Mouse (Mus musculus) c-Kit-negative CD71-positive TER-119-positive erythroid progenitor cells, embryonic 14.5 days (primary cell): ENCODE results near the gene Lag3.
A peak's percentile ranks its signal among the peaks of the same experiment; 100 is the strongest.

Experiments
- DNase-seq: peaks from one replicate; pipeline ENCODE4 v3.0.0-alpha.2; 2013; ENCODE audit warnings: low read depth, low spot score

The Lag3 gene

DNA sequence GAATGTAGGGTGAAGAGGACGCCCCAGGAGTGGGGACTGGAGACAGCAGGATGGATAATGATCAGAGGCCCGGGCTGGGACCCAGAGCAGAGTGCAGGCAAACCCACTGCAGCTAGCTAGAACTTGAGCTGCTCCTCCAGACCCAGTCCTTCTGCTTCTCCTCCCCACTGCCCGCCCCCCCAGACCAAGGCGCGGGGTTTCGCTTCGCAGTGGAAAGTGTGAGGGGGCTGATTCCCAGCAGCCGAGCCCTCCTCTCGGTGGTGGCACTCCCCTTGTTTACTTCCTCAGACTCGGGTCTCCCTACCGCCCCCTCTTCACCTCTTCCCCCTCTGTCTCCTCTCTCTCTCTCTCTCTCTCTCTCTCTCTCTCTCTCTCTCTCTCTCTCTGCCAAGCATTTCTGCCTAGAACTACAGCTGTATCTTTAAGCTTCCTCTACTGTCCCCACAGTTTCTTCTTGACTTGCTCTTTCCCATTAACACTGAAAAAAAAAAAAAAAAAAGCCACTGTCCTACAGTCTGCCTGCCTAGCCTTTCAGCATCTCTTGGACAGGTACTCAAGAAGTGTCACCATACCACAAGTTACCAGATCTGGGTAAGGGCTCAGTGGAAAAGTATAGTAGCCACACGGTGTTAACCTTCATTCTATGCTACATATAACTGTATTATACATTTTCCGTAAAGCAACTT lies at the start of gene Lag3:
Gene Lag3 (minus strand): TSS at position 173 of the 686 bp plus-strand sequence.
- DNase-seq = no peak

DNA sequence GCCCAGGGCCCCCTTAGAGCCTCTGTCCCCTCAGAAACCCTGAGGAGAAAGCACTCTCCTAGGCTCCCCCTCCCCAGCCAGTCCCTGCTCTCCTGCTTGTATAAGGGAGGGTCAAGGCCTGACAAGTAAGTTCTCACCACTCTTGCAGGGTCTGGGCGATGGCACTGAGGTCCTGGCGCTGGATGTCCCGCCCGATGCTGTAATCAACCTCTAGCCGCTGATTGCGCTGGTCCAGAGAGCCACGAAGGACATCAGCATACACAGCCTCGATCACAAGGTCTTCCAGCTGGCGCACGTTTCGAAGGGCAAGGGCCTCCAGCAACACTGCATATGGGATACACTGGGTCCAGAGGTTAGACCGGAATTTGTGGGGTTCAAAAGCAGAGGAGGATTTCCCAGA lies 49.5 kb upstream of the Lag3 start:
- DNase-seq = no peak

- no peak for DNase-seq
Measured at GRCm38 (mm10) chr6:124959960-124960359, 48.5 kb upstream of the Lag3 start.

GRCm38 (mm10) chr6:124958127-124958526 lies 46.6 kb upstream of the Lag3 start:
- DNase-seq = no peak

DNA sequence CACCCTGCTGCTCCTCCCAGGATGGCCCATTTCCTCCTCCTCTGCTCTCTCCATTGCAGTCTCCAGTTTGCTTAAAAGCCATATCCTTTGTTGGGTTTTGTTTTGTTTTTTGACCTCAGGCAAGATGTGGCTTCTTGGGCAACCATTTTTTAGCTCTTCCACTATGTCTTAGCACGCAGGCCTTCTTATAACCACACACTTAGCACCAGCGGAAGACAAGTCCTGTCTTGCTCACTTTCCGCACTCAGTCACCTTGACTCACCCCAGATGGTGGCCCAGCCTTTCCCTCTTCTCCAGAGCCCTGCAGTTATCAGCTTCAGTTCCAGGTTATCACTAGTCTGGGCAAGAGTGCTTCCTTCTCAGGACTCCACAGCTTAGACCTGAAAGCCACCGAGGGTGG lies 43.7 kb upstream of the Lag3 start:
- DNase-seq = no peak

- DNase-seq = no peak
Measured at GRCm38 (mm10) chr6:124953991-124954715, 42.6 kb upstream of the Lag3 start.

DNA sequence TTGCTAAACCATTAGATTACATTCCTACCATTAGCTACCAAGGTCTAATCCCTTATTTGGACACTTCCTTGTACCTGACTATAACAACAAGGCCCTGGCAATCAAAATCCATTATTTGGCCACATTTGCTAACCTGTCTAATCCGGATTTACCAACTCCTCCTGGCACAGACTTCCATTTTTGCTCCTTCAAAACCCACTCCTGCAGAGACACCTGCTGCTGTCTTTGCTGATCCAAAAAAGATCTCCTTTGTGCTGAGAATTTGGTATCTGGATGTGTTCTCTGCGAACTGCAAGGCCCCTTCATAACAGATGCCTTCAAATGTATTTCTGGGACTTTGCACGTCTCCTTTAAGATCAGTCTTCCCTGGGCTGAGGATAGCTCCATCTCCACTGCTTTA lies 32.0 kb upstream of the Lag3 start:
- no peak for DNase-seq

GRCm38 (mm10) chr6:124941679-124942078 lies 30.2 kb upstream of the Lag3 start:
- no peak for DNase-seq

DNA sequence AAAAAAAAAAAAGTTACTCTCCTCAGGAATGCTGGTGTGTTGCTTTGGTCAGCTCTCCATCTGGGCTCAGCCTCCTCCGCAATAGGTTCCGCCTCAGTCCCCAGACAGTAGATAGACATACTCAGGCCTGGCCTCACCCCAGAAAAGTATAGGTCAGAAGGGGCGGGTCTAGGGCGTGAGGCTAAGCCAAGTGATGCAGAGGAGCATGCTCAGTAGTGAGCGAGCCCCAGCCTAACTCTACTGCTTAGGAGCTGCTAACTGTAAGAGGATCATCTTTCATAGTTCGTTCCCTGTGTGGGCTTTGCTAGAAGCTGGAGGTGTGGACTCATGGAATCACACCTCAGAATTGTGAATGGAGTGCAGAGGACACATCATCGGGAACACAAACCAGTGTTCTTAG lies 27.0 kb upstream of the Lag3 start:
- no peak for DNase-seq

- no peak for DNase-seq
Measured at GRCm38 (mm10) chr6:124937493-124937892, 26.0 kb upstream of the Lag3 start.

DNA sequence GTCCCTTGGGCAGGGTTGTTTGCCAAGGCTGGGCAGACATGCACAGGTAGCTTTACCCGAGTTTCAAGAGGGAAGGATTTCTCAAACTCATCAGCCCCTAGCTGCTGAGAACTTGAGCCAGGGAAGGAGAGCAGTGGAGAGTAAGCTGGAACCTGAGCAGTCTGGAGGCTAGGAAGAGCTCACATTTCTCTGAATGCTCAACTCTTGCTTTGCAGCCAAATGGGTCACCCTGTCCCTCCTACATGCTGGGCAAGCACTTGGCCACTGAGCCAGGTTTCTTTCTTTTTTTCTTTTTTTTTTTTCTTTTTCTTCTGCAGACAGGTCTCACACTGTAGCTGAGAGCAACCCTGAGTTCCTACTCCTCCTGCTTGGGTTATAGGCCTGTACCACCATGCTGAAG lies 25.2 kb upstream of the Lag3 start:
- DNase-seq = no peak

DNA sequence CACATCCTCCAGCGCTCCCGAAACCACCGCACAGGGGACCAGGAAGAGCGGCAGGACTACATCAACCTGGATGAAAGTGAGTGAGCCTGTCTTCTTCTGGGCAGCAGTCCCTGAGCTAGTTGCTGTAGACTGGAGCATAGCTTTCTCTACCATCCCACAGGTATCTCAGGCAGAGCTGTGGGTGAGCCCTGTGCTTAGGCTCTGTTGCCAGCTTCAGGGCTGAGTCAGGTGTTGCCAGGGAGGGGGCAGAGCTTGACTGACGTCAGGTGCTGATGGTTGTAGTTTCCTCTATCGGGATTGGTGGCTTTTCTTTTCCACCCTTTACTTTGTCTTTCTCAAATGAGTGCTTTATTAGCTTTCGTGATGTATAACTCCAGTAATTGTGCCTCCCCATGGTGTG lies 23.2 kb upstream of the Lag3 start:
- DNase-seq = no peak

GRCm38 (mm10) chr6:124933127-124933526 lies 21.6 kb upstream of the Lag3 start:
- DNase-seq = no peak

GRCm38 (mm10) chr6:124932314-124932695 lies 20.8 kb upstream of the Lag3 start:
- no peak for DNase-seq

DNA sequence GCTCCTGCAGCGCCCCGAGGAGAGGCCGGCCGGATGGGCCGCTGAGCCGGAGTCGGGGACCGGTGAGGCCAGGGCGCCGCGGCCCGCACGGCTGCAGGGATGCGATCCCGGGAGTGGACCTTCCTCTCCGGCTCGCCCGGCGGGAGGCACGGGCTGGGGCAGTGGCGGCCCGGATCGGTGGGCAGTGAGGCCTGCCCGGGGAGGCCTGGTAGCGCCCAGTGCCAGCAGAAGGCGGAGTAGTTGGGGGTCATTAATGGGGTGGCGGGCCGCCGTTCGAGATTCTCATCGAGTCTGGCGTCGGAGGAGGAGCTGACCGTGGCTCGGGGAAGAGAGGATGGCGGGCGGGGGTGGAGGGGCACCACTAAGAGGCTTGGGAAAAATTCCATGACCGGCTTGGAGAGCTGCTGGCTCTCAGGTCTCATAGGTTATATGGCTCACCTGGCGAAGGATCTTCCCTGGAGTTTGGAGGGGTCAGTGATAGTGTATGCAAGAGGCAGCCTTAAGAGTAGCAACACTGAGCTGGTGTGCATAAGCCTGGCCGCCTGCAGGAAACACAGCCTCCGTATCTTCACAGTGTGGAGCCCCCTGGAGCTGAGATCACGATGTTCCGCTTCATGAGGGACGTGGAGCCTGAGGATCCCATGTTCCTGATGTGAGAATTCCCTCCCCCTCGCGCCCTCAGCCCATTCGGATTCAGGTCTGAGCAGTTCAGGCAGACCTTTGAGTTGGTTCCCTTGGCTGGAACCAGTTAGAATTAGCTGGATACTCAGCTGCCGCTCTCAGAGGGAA lies 20.2 kb upstream of the Lag3 start:
- DNase-seq = peak; percentile 20

DNA sequence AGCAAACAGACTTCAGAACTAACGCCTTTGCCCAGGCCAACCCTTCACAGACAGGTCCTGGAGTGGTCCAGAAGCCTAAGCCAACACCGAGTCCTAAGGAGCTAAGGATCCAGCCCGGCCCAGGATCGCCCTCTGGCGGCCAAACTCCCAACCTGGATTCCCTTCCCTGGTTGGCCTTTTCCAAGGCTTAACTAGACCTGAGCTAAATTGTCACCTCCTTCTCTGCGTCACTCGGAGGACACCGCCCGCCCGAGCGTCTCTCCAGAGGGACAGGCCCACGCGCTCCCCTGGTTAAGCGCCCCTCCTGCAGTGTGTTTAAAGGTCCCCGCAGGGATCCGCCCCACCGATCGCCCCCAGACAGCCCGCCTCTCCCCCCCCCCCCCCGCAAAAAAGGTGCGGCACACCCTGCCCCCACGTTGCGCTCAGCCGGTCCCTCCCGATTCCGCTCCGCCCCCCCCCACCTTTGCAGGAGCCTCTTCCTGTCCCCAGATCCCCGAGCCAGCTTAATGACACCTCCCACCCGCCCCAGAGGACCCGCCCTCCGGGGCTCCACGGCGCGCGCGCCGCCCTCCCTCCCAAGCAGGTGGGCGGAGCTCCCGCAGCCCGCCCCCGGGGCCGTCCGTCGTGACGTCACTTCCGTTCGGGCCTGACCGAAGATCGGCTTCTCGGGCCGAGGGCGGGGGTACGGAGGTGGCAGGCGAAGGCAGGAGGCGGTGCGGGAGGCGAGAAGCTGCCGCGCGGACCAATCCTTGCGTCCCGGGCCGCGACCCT lies 19.4 kb upstream of the Lag3 start, which contains the start of gene Mlf2:
Gene Mlf2 (plus strand): TSS at position 633 of the 771 bp plus-strand sequence.
- peak; percentile 94 for DNase-seq

- no peak for DNase-seq
Measured at GRCm38 (mm10) chr6:124930231-124930630, 18.7 kb upstream of the Lag3 start.

- no peak for DNase-seq
Measured at GRCm38 (mm10) chr6:124925941-124926340, 14.4 kb upstream of the Lag3 start.

- no peak for DNase-seq
Measured at GRCm38 (mm10) chr6:124925173-124925793, 13.8 kb upstream of the Lag3 start.

- DNase-seq = no peak
Measured at GRCm38 (mm10) chr6:124921539-124921938, 10.0 kb upstream of the Lag3 start.
